Mouse (Mus musculus) macrophage (primary cell): ENCODE data around the gene Klk1b3. TPM values are rescaled to one million over a fixed set of nuclear protein-coding genes. Genes with fewer than 3 reads are reported as not detected.
A peak's percentile ranks its signal among the peaks of the same experiment; 100 is the strongest.
"Not testable (repeated sequence)": the region's sequence is repeated elsewhere in the genome, so short reads cannot be mapped to it uniquely, and the experiment has no call there.

Experiments used
- H3K27ac ChIP-seq: fragments of 350-480 bp; formaldehyde crosslinking; 2 replicates; pipeline ENCODE4 v1.9.0; 2021
- H3K36me3 ChIP-seq: fragments of 350-480 bp; formaldehyde crosslinking; 2 replicates; pipeline ENCODE4 v1.9.0; 2021; ENCODE audit errors: inconsistent target
- H3K4me3 ChIP-seq: fragments of 350-480 bp; formaldehyde crosslinking; 2 replicates; pipeline ENCODE4 v1.9.0; 2021; ENCODE audit errors: inconsistent target
- H3K79me2 ChIP-seq: fragments of 350-480 bp; formaldehyde crosslinking; 2 replicates; pipeline ENCODE4 v1.9.0; 2021; ENCODE audit errors: inconsistent target
- WGBS: methylation state at CpG from one replicate; pipeline ENCODE4 v1.1.7; 2026; ENCODE audit warnings: inconsistent platforms; ENCODE audit not compliant: missing documents; 5-methylcytosine and 5-hydroxymethylcytosine counted together
- polyA plus RNA-seq: library from polyadenylated mRNA; stranded (reverse); fragments of 250-400 nt; gene quantifications from 3 replicates; pipeline ENCODE4 v1.2.4, GENCODE M21; 2018; ENCODE audit warnings: inconsistent platforms

The Klk1b3 gene
- polyA plus RNA-seq, 1 experiment from 2014 or later, result not detected

- H3K79me2 ChIP-seq, result peaks cover 28% of the 10 kb centered on the region
- H3K27ac ChIP-seq, result no peak overlapping the region
- H3K4me3 ChIP-seq, result no peak overlapping the region
- H3K36me3 ChIP-seq, result no peaks in the 10 kb centered on the region
- 14% methylated on average over 1 of the region's 1 CpGs for WGBS
Observed at GRCm38 (mm10) chr7:44244080-44244479, 46.1 kb downstream of the Klk1b3 start.

- WGBS, result under 1% methylated on average over 58 of the region's 62 CpGs
Observed at GRCm38 (mm10) chr7:44246055-44246983, 48.3 kb downstream of the Klk1b3 start, which contains the start of the genes 1700028J19Rik and 2410002F23Rik. TSS of gene 1700028J19Rik (minus strand) at chr7:44246695. TSS of gene 2410002F23Rik (plus strand) at chr7:44246722.

GRCm38 (mm10) chr7:44246984-44247470 lies 49.0 kb downstream of the Klk1b3 start:
- Histone ChIP-seq H3K4me3 (peak overlapping the region; percentile 96), H3K27ac (peak overlapping the region; percentile 46), H3K79me2 (peaks cover 29% of the 10 kb centered on the region), H3K36me3 (peaks cover 17% of the 10 kb centered on the region; the same call in 1 of the 2 replicates)
- WGBS, result under 1% methylated on average over 23 of the region's 23 CpGs

More at GRCm38 (mm10) chr7:44246055-44246983, 48.3 kb downstream of the Klk1b3 start, which contains the start of the genes 1700028J19Rik and 2410002F23Rik:
- H3K79me2 ChIP-seq, result peaks cover 29% of the 10 kb centered on the region
- H3K36me3 ChIP-seq, result peaks cover 17% of the 10 kb centered on the region; the same call in 1 of the 2 replicates
- peak within 1 kb of the TSS; percentile 96 for H3K4me3 ChIP-seq
- H3K27ac ChIP-seq, result peak within 1 kb of the TSS; percentile 89

DNA sequence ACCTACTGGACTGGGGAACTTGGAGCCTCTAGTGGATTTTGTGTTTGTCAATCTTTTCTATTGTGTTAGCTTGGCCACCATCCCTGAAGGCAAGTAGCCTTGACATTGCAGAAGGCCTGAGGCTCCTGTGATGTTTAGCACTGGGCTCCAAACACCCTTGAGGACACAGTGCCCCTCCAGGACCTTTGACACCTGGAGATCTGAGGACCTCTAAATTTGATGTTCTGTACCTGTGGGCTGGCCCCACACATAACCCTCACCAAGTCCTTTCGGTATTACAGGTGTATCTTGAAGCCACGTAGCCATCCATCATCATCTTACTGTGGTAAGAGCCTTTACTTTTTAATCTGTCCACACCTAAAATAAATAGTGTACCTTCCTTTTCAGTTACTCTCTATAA lies 50.0 kb downstream of the Klk1b3 start:
- no peak overlapping the region for H3K4me3 ChIP-seq
- WGBS, result 100% methylated on average over 2 of the region's 2 CpGs

GRCm38 (mm10) chr7:44249248-44249647 lies 51.3 kb downstream of the Klk1b3 start:
- Histone ChIP-seq H3K36me3 (peaks cover 17% of the 10 kb centered on the region; the same call in 1 of the 2 replicates), H3K79me2 (peaks cover 29% of the 10 kb centered on the region), H3K4me3 (no peak overlapping the region), H3K27ac (no peak overlapping the region)
- WGBS, result 83% methylated on average over 4 of the region's 4 CpGs

More for the DNA sequence above, 50.0 kb downstream of the Klk1b3 start:
- Histone ChIP-seq H3K27ac (no peak overlapping the region), H3K36me3 (peaks cover 17% of the 10 kb centered on the region; the same call in 1 of the 2 replicates), H3K79me2 (peaks cover 29% of the 10 kb centered on the region)

DNA sequence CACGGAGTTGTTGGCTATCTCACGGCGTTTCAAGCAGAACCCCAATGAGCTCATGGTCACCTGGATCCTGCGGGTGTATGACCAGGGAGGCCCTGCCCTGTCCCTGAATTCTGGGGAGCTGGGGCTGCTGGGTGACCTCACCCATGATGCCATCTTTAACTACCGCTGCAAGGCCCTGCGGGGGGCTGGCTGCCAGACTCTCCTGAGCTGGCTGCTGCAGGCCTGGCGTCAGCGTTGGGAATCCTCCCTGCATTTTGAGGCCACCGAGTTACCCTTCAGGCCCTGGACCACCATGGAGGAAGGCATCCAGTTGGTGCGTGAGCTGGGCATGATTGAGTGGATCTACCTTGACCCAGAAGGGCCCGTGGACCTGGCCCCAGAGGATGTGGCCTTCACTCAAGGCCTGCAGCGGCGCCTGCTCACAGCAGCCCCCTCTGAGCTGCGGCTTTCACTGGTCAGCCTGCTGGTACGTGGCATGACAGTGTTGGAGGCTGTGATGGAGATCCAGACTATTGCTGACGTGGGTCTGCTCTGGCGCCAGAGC lies 52.8 kb downstream of the Klk1b3 start:
- H3K4me3 ChIP-seq, H3K27ac ChIP-seq: not testable (repeated sequence)
- Histone ChIP-seq H3K36me3 (peaks cover 17% of the 10 kb centered on the region; the same call in 1 of the 2 replicates), H3K79me2 (peaks cover 28% of the 10 kb centered on the region)
- WGBS, result 95% methylated on average over 14 of the region's 17 CpGs

Other genes starting within 250 kb of the Klk1b3 start
- gene Klk1b8, start 247.5 kb upstream of the Klk1b3 start, polyA plus RNA-seq, result not detected in 3 replicates
- 0.91 to 5.8 TPM (median 2.6 TPM) in 3 replicates for gene Klk1b1, start 231.4 kb upstream of the Klk1b3 start, polyA plus RNA-seq
- gene Klk1b9, start 222.1 kb upstream of the Klk1b3 start, polyA plus RNA-seq, result 0.40 TPM in 1 of 3 replicates, not detected in the others
- gene Klk1b11, start 202.3 kb upstream of the Klk1b3 start, polyA plus RNA-seq, result 8.0 to 74.1 TPM (median 17.4 TPM) in 3 replicates
- not detected in 3 replicates for gene Klk1b26, start 186.0 kb upstream of the Klk1b3 start, polyA plus RNA-seq
- gene Klk1b27, start 145.9 kb upstream of the Klk1b3 start, polyA plus RNA-seq, result 0.66 to 0.87 TPM in 2 of 3 replicates, not detected in the other
- not detected in 3 replicates for gene Klk1b21, start 95.9 kb upstream of the Klk1b3 start, polyA plus RNA-seq
- not detected in 3 replicates for gene Klk1b22, start 85.5 kb upstream of the Klk1b3 start, polyA plus RNA-seq
- gene Klk1b16, start 61.4 kb upstream of the Klk1b3 start, polyA plus RNA-seq, result not detected in 3 replicates
- not detected in 3 replicates for gene Klk1b24, start 10.0 kb upstream of the Klk1b3 start, polyA plus RNA-seq
- gene Klk1b4, start 9.2 kb downstream of the Klk1b3 start, polyA plus RNA-seq, result not detected in 3 replicates
- not detected in 3 replicates for gene Klk1b5, start 17.8 kb downstream of the Klk1b3 start, polyA plus RNA-seq
- 0.30 TPM in 1 of 3 replicates, not detected in the others for gene Klk1, start 27.2 kb downstream of the Klk1b3 start, polyA plus RNA-seq
- not detected in 3 replicates for gene Gm36864, start 38.0 kb downstream of the Klk1b3 start, polyA plus RNA-seq
- gene 1700028J19Rik, start 48.5 kb downstream of the Klk1b3 start, polyA plus RNA-seq, result 0.33 to 0.97 TPM (median 0.36 TPM) in 3 replicates
- gene 2410002F23Rik, start 48.5 kb downstream of the Klk1b3 start, polyA plus RNA-seq, result 11.6 to 24.3 TPM (median 20.5 TPM) in 3 replicates
- gene Acp4, start 59.2 kb downstream of the Klk1b3 start, polyA plus RNA-seq, result not detected in 3 replicates
- not detected in 3 replicates for gene Gm15517, start 63.3 kb downstream of the Klk1b3 start, polyA plus RNA-seq
- 0.06 to 0.12 TPM (median 0.09 TPM) in 3 replicates for gene Clec11a, start 108.7 kb downstream of the Klk1b3 start, polyA plus RNA-seq
- gene Shank1, start 112.1 kb downstream of the Klk1b3 start, polyA plus RNA-seq, result 0.02 TPM in 1 of 3 replicates, not detected in the others
- 0.11 TPM in 1 of 3 replicates, not detected in the others for gene Syt3, start 185.9 kb downstream of the Klk1b3 start, polyA plus RNA-seq
- 0.16 TPM in 1 of 3 replicates, not detected in the others for gene 1700008O03Rik, start 187.6 kb downstream of the Klk1b3 start, polyA plus RNA-seq
- gene Lrrc4b, start 230.8 kb downstream of the Klk1b3 start, polyA plus RNA-seq, result not detected in 3 replicates